Mouse (Mus musculus): ENCODE measurements around the gene Brd9.

GRCm38 (mm10) chr13:74001492-74001891, 63.9 kb downstream of the Brd9 start:
- TF ChIP-seq POLR2A (IDR thresholded peaks at IDR 0.05; ENCODE audit: low read depth, low read length) (no peak), CTCF (IDR thresholded peaks at IDR 0.05; ENCODE audit: extremely low read depth, insufficient read length, insufficient replicate concordance, low read depth, low read length) (no peak)

All from small intestine, adult 2 months (tissue).